Mouse (Mus musculus): Measurements from ENCODE around the gene Abcg4. TPM values are rescaled to one million over a fixed set of nuclear protein-coding genes. Genes with fewer than 3 reads are reported as not detected.

The Abcg4 gene
- polyA plus RNA-seq, 1 experiment from 2014 or later = 1.0 TPM

DNA sequence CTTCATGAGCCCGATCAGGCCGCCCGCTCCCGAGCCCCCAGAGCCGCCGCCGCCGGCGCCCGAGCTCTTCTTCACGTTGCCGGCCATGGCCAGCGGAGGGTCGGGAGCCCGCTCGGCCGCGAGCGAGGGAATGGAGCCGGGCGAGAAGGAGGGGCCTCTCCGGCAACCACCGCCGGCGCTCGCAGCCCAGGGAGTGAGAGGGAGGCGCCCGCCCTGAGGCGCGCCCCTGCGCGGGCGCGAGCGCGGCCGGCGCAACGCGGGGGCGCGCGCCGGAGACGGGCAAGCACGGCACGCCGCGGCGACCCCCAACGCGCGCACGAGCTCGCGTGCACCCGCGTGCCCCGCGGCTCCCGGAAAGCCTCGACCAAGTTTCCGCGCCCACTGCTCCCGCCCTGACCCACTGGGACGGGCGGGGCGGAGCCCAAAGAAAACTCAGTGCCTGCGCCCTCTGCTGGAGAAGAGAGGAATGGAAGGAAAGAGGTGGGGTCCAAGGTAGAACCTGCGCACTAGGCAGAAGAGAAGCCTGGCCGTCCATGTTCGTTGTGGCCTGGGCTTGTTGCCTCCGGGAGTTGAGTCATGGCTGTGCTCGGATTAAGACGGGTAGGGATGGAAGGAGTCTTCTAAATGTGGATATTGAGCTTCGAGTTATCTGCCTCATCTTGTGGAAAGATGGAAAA is 54.5 kb downstream of the Abcg4 start, which contains the start of gene Cbl:
Gene Cbl, minus strand, starts transcription at position 248 of the 677 bp plus-strand sequence.
- Histone ChIP-seq H3K4me3 (replicated peaks; ENCODE audit: low read depth, low read length) (peak within 1 kb of the TSS; percentile 97), H3K4me1 (replicated peaks; ENCODE audit: insufficient read depth, low read length) (no peaks in the 10 kb centered on the region), H3K27me3 (ENCODE audit: insufficient read depth, low read length) (no peaks in the 10 kb centered on the region), H3K4me2 (ENCODE audit: low read length) (peak within 1 kb of the TSS; percentile 64), H3K9ac (ENCODE audit: low read depth, low read length) (peak within 1 kb of the TSS; percentile 88), H3K27ac (peak within 1 kb of the TSS; percentile 94), H3K9me3 (replicated peaks; ENCODE audit: low read length) (no peaks in the 10 kb centered on the region), H3K36me3 (ENCODE audit: insufficient read depth, low read length) (no peaks in the 10 kb centered on the region)
- ATAC-seq (replicated peaks; ENCODE audit: low FRiP score, low read depth) = peak; percentile 92
- peak; percentile 98 for TF ChIP-seq CTCF (IDR thresholded peaks at IDR 0.05; ENCODE audit: low read depth)
- under 1% methylated on average over 71 of the region's 76 CpGs for WGBS
- DNase-seq (ENCODE audit: low spot score) = peak; percentile 98

DNA sequence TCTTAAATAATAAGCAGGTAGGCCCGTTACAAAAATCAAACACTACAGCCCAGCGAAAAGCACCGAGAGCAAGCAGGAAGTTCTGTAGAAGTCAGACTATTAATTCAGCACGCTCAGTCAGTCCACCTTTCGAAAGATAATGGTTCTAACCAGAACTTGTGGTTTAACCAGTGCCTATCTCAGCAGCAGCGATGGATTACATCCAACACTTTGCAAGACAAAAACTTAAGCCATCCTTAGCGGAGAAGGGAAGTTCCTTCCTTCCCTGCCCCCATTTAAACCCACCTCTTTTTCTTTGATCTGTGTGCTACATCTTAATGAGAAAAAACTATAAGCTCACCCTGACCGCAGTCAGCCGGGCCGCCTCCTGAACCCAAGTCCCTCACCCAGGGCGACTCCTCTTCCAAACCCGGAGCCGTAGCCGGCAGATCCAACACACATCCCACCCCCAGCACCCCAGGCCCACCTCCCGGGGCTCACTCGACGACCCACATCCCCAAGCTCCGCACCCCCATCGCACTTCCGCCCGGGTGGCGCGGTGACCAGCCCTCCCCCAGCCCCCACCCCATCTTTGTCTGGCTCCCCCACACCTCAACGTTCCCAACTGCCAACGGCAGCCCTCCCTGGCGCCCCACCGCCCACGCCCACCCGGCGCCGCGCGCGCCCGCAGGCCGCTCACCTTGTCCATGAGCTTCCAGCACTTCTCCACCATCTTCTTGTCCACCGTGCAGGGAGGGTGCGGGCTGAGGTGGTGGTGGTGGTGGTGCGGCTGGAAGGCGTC is 55.2 kb downstream of the Abcg4 start:
- Histone ChIP-seq H3K9ac (ENCODE audit: low read depth, low read length) (peak overlapping the region; percentile 88), H3K4me2 (ENCODE audit: low read length) (peak overlapping the region; percentile 64), H3K9me3 (replicated peaks; ENCODE audit: low read length) (no peaks in the 10 kb centered on the region), H3K36me3 (ENCODE audit: insufficient read depth, low read length) (no peaks in the 10 kb centered on the region), H3K27ac (peak overlapping the region; percentile 94), H3K4me1 (replicated peaks; ENCODE audit: insufficient read depth, low read length) (no peaks in the 10 kb centered on the region), H3K27me3 (ENCODE audit: insufficient read depth, low read length) (no peaks in the 10 kb centered on the region), H3K4me3 (replicated peaks; ENCODE audit: low read depth, low read length) (peak overlapping the region; percentile 97)
- TF ChIP-seq CTCF (IDR thresholded peaks at IDR 0.05; ENCODE audit: low read depth) = no peak
- ATAC-seq (replicated peaks; ENCODE audit: low FRiP score, low read depth) = peak; percentile 71
- WGBS = under 1% methylated on average over 40 of the region's 40 CpGs
- peak; percentile 57 for DNase-seq (ENCODE audit: low spot score)

DNA sequence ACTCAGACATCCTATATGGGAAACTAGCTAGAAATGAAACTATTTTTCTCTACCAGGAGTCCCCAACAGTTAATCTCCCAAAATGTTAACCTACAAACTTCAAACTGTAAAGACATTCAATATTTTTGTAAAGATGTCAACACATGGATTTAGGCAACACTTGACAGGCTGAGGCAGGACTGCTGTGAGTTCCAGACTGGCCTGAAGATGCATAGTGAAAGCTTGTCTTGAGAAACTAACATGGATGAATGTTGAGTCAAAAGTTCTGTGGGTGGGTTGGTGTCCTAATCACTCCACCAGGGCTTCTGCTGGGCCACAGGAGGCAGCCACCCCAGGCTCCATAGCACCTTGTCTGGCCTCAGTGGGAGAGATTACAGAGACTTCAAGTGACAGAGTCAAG is 56.8 kb downstream of the Abcg4 start:
- no peaks in the 10 kb centered on the region; the same call in 1 of the 2 replicates for H3K4me1 ChIP-seq (replicated peaks; ENCODE audit: insufficient read depth, low read length)
- no peaks in the 10 kb centered on the region for H3K36me3 ChIP-seq (ENCODE audit: insufficient read depth, low read length)
- DNase-seq (ENCODE audit: low spot score) (no peak), ATAC-seq (replicated peaks; ENCODE audit: low FRiP score, low read depth) (no peak)
- no peaks in the 10 kb centered on the region for H3K27me3 ChIP-seq (ENCODE audit: insufficient read depth, low read length)
- no peaks in the 10 kb centered on the region for H3K9me3 ChIP-seq (replicated peaks; ENCODE audit: low read length)
- H3K27ac ChIP-seq = no peak overlapping the region
- no peak for TF ChIP-seq CTCF (IDR thresholded peaks at IDR 0.05; ENCODE audit: low read depth)
- H3K9ac ChIP-seq (ENCODE audit: low read depth, low read length) = no peak overlapping the region
- H3K4me2 ChIP-seq (ENCODE audit: low read length) = no peak overlapping the region
- H3K4me3 ChIP-seq (replicated peaks; ENCODE audit: low read depth, low read length) = no peak overlapping the region

DNA sequence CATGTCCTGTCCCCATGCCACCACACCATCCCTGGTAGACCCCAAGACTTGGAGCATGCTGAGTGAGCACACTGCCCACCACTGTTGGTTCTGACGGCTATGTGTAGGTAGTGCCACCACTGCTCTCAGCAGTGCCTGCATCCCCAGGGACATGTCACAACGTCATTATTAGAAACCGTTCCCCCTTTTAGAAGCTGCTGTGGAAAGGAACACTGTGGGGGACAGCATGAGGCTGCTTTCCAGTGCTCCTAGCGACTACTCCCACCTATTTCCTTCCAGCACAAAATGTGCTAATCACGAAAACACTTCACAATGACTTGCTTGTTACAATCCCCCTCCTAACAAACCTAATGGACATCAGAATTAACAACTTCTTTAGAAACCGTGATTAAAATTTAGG is 62.4 kb downstream of the Abcg4 start:
- H3K27me3 ChIP-seq (ENCODE audit: insufficient read depth, low read length) = no peaks in the 10 kb centered on the region
- H3K4me3 ChIP-seq (replicated peaks; ENCODE audit: low read depth, low read length) = no peak overlapping the region
- WGBS = 41% methylated on average over 6 of the region's 6 CpGs
- H3K27ac ChIP-seq = peak overlapping the region; percentile 9; the same call in 1 of the 2 replicates
- TF ChIP-seq CTCF (IDR thresholded peaks at IDR 0.05; ENCODE audit: low read depth) = no peak
- no peaks in the 10 kb centered on the region for H3K9me3 ChIP-seq (replicated peaks; ENCODE audit: low read length)
- DNase-seq (ENCODE audit: low spot score) (peak; percentile 22), ATAC-seq (replicated peaks; ENCODE audit: low FRiP score, low read depth) (no peak)
- H3K4me1 ChIP-seq (replicated peaks; ENCODE audit: insufficient read depth, low read length) = peaks cover 6% of the 10 kb centered on the region; the same call in 1 of the 2 replicates
- no peak overlapping the region for H3K4me2 ChIP-seq (ENCODE audit: low read length)
- H3K9ac ChIP-seq (ENCODE audit: low read depth, low read length) = no peak overlapping the region
- H3K36me3 ChIP-seq (ENCODE audit: insufficient read depth, low read length) = no peaks in the 10 kb centered on the region

Small RNA genes lying within 50 kb of the gene (microRNA-seq; reads per million reads assigned to microRNA genes)
- gene Gm44335 = not detected

Other genes with a start within 250 kb of the Abcg4 start
- gene Thy1, start 245.2 kb downstream of the Abcg4 start, polyA plus RNA-seq (2015; fragmentation: Nextera tagmentation; extraction: Ambion mirVana) = 9.9 and 13.6 TPM in 2 replicates
- 62.9 and 72.1 TPM in 2 replicates for gene Usp2, start 221.6 kb downstream of the Abcg4 start, polyA plus RNA-seq (2015; fragmentation: Nextera tagmentation; extraction: Ambion mirVana)
- gene Mfrp, start 186.9 kb downstream of the Abcg4 start, polyA plus RNA-seq (2015; fragmentation: Nextera tagmentation; extraction: Ambion mirVana) = 0.11 and 0.16 TPM in 2 replicates
- 9.7 and 12.3 TPM in 2 replicates for gene C1qtnf5, start 181.4 kb downstream of the Abcg4 start, polyA plus RNA-seq (2015; fragmentation: Nextera tagmentation; extraction: Ambion mirVana)
- not detected in 2 replicates for gene Gm49380, start 175.1 kb downstream of the Abcg4 start, polyA plus RNA-seq (2015; fragmentation: Nextera tagmentation; extraction: Ambion mirVana)
- 46.6 and 49.7 TPM in 2 replicates for gene Rnf26, start 175.1 kb downstream of the Abcg4 start, polyA plus RNA-seq (2015; fragmentation: Nextera tagmentation; extraction: Ambion mirVana)
- 46.3 and 46.6 TPM in 2 replicates for gene Mcam, start 154.1 kb downstream of the Abcg4 start, polyA plus RNA-seq (2015; fragmentation: Nextera tagmentation; extraction: Ambion mirVana)
- 9.9 and 10.4 TPM in 2 replicates for gene Cbl, start 54.6 kb downstream of the Abcg4 start, polyA plus RNA-seq (2015; fragmentation: Nextera tagmentation; extraction: Ambion mirVana)
- not detected in 2 replicates for gene Ccdc153, start 47.9 kb downstream of the Abcg4 start, polyA plus RNA-seq (2015; fragmentation: Nextera tagmentation; extraction: Ambion mirVana)
- gene Pdzd3, start 37.1 kb downstream of the Abcg4 start, polyA plus RNA-seq (2015; fragmentation: Nextera tagmentation; extraction: Ambion mirVana) = 16.0 and 16.7 TPM in 2 replicates
- 6.8 and 7.2 TPM in 2 replicates for gene Nlrx1, start 20.0 kb downstream of the Abcg4 start, polyA plus RNA-seq (2015; fragmentation: Nextera tagmentation; extraction: Ambion mirVana)
- gene Hinfp, start 17.1 kb upstream of the Abcg4 start, polyA plus RNA-seq (2015; fragmentation: Nextera tagmentation; extraction: Ambion mirVana) = 14.9 and 18.5 TPM in 2 replicates
- 11.6 and 13.0 TPM in 2 replicates for gene C2cd2l, start 31.7 kb upstream of the Abcg4 start, polyA plus RNA-seq (2015; fragmentation: Nextera tagmentation; extraction: Ambion mirVana)
- gene Dpagt1, start 37.4 kb upstream of the Abcg4 start, polyA plus RNA-seq (2015; fragmentation: Nextera tagmentation; extraction: Ambion mirVana) = 32.2 and 33.6 TPM in 2 replicates
- gene H2afx, start 46.1 kb upstream of the Abcg4 start, polyA plus RNA-seq (2015; fragmentation: Nextera tagmentation; extraction: Ambion mirVana) = 186 and 205 TPM in 2 replicates
- 88.2 and 95.8 TPM in 2 replicates for gene Hmbs, start 55.6 kb upstream of the Abcg4 start, polyA plus RNA-seq (2015; fragmentation: Nextera tagmentation; extraction: Ambion mirVana)
- gene Vps11, start 73.1 kb upstream of the Abcg4 start, polyA plus RNA-seq (2015; fragmentation: Nextera tagmentation; extraction: Ambion mirVana) = 30.3 and 31.1 TPM in 2 replicates
- 22.1 and 25.8 TPM in 2 replicates for gene Hyou1, start 90.9 kb upstream of the Abcg4 start, polyA plus RNA-seq (2015; fragmentation: Nextera tagmentation; extraction: Ambion mirVana)
- 88.7 and 101 TPM in 2 replicates for gene Slc37a4, start 108.2 kb upstream of the Abcg4 start, polyA plus RNA-seq (2015; fragmentation: Nextera tagmentation; extraction: Ambion mirVana)
- gene Rps25, start 118.5 kb upstream of the Abcg4 start, polyA plus RNA-seq (2015; fragmentation: Nextera tagmentation; extraction: Ambion mirVana) = 2,620 and 2,934 TPM in 2 replicates
- 130 and 135 TPM in 2 replicates for gene Trappc4, start 119.0 kb upstream of the Abcg4 start, polyA plus RNA-seq (2015; fragmentation: Nextera tagmentation; extraction: Ambion mirVana)
- gene Ccdc84, start 130.0 kb upstream of the Abcg4 start, polyA plus RNA-seq (2015; fragmentation: Nextera tagmentation; extraction: Ambion mirVana) = 25.5 and 29.2 TPM in 2 replicates
- gene Foxr1, start 152.5 kb upstream of the Abcg4 start, polyA plus RNA-seq (2015; fragmentation: Nextera tagmentation; extraction: Ambion mirVana) = not detected in 2 replicates
- 19.9 and 27.8 TPM in 2 replicates for gene Upk2, start 166.4 kb upstream of the Abcg4 start, polyA plus RNA-seq (2015; fragmentation: Nextera tagmentation; extraction: Ambion mirVana)
- gene Bcl9l, start 194.2 kb upstream of the Abcg4 start, polyA plus RNA-seq (2015; fragmentation: Nextera tagmentation; extraction: Ambion mirVana) = 8.7 and 9.1 TPM in 2 replicates